Mouse (Mus musculus): ENCODE measurements around the gene Vezt.

DNA sequence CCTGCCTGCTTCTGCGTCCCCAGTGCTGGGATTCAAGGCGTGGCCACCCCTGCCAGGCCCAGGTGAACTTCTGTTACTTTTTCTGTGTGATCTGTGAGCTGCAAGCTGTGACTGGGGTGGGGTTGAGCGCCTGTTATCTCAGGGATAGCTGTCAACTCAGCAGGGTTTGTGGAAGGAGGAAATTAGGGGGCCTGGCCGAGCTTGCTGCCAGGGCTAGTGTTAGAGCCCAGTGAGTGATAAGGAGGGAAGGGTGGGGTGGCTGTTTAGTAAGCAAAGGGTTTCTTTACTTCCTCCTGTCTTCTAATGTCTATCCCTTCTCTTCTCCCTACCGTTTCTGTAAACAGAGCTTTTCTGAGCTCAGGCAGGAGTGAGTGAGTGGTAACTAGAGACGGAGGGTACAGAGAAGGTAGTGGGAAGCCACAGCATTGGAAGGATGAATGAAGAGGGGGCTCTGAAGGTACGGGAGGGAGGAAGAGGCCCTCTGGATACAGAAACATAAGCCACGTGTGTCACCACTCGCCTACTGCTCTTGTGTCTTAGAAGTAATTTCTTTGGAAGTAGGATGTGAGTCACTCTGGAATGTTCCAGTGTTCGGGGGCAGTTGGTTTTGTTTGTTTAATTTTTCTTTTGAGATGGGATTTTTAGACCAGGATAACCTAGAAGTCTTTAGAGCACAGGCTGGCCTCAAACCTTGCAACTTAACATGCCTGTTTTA, 12.4 kb upstream of the Vezt start:
- TF ChIP-seq POLR2A (IDR thresholded peaks at IDR 0.05; ENCODE audit: extremely low read depth, insufficient read depth, low read length) (no peak), CTCF (IDR thresholded peaks at IDR 0.05; ENCODE audit: low read depth, low read length) (no peak)
